Mouse (Mus musculus) bone marrow macrophage, adult 2 months (primary cell): ENCODE data around the gene Hoxd4.

Source experiments
- CTCF ChIP-seq: IDR thresholded peaks from 2 replicates; pipeline ENCODE4 v1.5.1; 2012; ENCODE audit warnings: low read depth, mild to moderate bottlenecking, low read length, moderate library complexity
- POLR2A ChIP-seq: IDR thresholded peaks from 2 replicates; pipeline ENCODE4 v1.6.1; 2012; ENCODE audit warnings: mild to moderate bottlenecking, low read depth, low read length, borderline replicate concordance

GRCm38 (mm10) chr2:74753711-74754110 is 42.0 kb downstream of the Hoxd4 start:
- TF ChIP-seq POLR2A (no peak), CTCF (no peak)
